Mouse (Mus musculus) brain, embryonic 14.5 days (tissue): ENCODE data around the gene Kctd7. TPM values are rescaled to one million over a fixed set of nuclear protein-coding genes. Genes with fewer than 3 reads are reported as not detected.
A peak's percentile ranks its signal among the peaks of the same experiment; 100 is the strongest.

Source experiments
- DNase-seq: peaks from one replicate; pipeline ENCODE4 v3.0.0-alpha.2; 2011; ENCODE audit warnings: low read depth
- CTCF ChIP-seq: fragments of 200-500 bp; IDR thresholded peaks from 2 replicates; pipeline ENCODE4 v1.5.1; 2012; ENCODE audit warnings: inconsistent platforms, mild to moderate bottlenecking, moderate library complexity, borderline replicate concordance; ENCODE audit not compliant: insufficient read depth, insufficient read length; ENCODE audit errors: extremely low read depth
- POLR2A ChIP-seq: fragments of 200-500 bp; IDR thresholded peaks from 2 replicates; pipeline ENCODE4 v1.6.1; 2012; ENCODE audit warnings: mild to moderate bottlenecking, inconsistent platforms, borderline replicate concordance; ENCODE audit not compliant: poor library complexity, insufficient read depth, insufficient read length, severe bottlenecking; ENCODE audit errors: extremely low read depth
- polyA plus RNA-seq: library from polyadenylated mRNA; depleted of rRNA; stranded (reverse); fragments of >200 nt; gene quantifications from 2 replicates; pipeline ENCODE4 v1.2.3, GENCODE M21; 2012

The Kctd7 gene
- polyA plus RNA-seq, 1 experiment: 12.4 TPM

DNA sequence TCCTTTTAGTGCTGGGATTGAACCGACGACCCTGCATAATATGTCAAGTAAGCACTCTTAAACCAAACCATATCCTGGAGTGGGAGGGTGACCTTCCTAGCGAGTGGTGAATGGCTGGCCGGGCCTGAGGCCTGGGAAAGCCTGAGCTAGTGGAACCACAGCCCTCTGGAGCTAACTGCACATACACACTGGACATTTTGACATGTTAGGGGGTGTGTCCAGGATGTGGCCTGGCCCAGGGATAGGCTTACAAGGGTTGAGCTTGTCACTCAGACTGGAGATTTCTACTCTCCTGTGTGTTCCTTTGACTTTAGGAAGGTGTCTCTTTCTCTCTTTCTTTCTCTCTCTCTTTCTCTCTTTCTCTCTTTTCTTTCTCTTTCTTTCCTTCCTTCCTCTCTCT lies 13.9 kb downstream of the Kctd7 start:
- TF ChIP-seq POLR2A (no peak), CTCF (no peak)
- no peak for DNase-seq

DNA sequence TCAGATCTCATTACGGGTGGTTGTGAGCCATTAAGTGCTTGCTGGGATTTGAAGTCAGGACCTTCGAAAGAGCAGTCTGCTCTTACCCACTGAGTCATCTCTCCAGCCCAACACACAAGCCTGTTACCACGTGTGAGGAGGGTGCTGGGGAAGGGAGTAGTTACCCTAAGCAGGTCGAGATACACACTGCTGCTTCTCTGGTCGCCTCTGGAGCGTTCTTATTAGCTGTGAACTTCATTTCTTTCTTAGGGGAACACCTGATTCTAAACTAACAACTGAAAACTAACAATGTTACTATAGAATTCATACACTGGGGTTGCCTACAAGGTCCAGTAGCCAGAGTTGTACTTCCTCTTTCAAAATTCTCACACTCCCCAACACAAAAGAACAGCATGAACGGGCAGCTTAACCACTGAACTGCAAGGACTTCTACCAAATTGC lies 15.1 kb downstream of the Kctd7 start:
- DNase-seq: no peak
- TF ChIP-seq POLR2A (no peak), CTCF (no peak)

- peak; percentile 73 for DNase-seq
- peak; percentile 71 for TF ChIP-seq CTCF
- no peak for TF ChIP-seq POLR2A
These were observed 19.0 kb downstream of the Kctd7 start for GRCm38 (mm10) chr5:130163670-130164069.

DNA sequence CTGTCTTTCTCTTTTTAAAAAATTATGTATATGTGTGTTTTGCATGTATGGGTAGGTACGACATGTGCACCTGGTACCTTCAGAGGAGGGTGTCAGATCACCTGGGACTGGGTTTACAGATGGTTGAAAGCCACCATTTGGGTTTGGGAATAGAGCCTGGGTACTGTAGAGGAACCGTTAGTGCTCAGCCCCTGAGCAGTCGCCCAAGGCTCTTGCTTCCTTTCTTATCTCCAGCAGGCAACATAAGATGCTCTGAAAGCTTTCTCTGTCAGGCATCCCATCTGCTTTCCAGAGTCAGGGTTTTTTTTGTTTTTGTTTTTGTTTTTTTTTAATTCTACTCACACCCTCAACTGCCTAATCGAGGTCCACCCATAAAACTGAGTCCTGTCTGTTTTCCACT lies 20.6 kb downstream of the Kctd7 start:
- TF ChIP-seq CTCF (no peak), POLR2A (no peak)

DNA sequence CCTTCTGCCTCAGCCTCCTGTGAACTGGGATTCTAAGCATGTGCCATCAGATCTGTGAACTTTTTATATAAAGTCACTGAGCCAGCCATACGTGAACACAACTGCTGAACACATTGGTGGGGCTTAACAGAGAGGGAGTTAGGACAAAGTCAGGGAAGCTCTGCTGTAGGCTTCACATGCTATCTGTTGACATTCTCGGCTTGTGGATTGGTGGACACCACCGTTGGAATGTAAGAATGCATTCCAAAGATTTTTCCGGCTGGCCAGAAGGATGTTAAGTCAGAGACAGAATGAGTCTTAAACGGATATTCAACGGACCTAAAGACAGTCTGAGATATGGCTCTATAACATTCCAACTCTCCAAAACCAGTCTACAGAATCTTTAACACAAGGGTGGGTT lies 24.4 kb downstream of the Kctd7 start:
- TF ChIP-seq POLR2A (no peak), CTCF (no peak)
- DNase-seq: no peak

More for the DNA sequence above, 20.6 kb downstream of the Kctd7 start:
- DNase-seq: no peak

DNA sequence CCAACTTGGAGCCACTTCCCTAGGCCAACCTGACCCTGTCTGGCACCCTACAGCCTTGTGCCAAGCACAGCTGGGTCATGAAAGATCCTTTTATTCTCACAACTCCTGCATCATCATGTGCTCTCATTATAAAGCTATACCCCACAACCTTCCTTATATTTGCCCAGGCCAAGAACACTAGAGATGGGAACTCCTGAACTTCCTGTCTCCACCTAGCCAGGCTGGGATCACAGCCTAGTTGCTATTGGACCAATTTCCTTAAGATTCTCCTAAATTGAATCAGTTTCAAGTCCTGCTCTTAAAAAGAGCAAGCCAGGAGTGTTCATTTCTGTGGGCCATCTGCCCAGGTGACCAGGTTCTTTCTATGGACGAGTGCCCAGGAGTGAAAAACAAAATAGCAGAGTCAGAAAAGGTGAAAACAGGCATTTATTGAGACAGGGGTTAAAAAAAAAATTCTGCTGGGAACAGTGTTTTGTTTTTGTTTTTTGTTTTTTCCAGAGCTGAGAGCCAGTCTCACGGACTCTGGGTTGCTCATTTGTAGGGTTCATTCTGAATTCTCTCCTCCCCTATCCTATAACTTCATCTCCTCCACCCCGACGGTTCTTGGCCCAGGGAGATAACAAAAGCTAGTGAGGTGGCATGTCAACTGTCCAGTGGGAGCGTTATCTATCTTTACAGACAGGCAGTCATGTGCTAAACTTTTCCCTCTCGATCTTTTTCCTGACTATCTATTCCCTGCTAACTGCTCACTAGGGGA lies 26.2 kb downstream of the Kctd7 start:
- no peak for DNase-seq
- TF ChIP-seq CTCF (no peak), POLR2A (no peak)

DNA sequence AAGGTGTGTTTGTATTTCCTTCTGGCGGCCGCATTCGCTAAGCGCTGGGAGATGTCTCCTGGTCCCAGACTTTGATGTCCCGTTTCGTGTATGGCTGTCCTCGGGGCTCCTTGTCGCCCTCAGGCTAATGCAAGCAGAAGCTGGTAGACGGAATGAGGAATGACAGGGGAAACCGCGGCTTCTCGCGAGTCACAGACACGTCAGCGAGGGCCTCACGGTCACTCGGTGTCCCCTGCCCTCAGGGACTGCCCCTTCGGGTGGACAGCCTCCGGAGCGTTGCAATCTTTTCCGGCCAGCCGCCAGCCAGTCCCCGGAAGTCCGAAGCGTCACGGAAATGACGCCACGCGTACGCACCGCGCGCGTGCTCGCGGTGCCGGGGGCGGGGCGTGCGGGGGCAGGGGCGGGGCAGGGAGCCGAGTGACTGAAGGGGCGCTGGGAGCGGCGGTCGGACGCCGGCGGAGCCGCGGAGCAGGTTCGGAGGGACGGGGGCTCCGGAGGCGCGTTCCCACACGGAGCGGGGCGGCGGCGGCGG lies 26.8 kb downstream of the Kctd7 start, which contains the start of gene Rabgef1:
Gene Rabgef1 (plus strand): TSS at position 376 of the 532 bp plus-strand sequence.
- peak; percentile 93 for DNase-seq
- TF ChIP-seq POLR2A (peak; percentile 87), CTCF (no peak)

GRCm38 (mm10) chr5:130171956-130172601 lies 27.4 kb downstream of the Kctd7 start:
- DNase-seq: no peak

DNA sequence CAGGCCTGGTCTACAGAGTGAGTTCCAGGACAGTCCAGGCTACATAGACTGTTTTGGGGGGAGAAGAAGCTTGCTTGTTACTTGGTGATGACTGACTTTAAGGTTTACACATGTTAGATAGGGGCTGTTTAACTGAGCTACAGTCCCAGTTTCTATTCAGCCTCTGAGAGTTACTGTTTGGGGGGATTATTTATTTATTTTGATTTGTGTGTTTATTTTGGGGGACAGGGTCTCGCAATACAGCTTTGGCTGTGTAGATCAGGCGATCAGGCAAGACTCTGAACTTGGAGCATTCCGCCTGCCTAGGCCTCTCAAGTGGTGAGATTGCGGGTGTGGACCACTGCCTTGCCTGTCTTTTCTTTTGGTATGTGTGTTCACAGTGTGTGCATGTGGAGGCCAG lies 28.4 kb downstream of the Kctd7 start:
- no peak for DNase-seq
- TF ChIP-seq CTCF: no peak
- no peak for TF ChIP-seq POLR2A

More at GRCm38 (mm10) chr5:130171956-130172601, 27.4 kb downstream of the Kctd7 start:
- no peak for TF ChIP-seq CTCF
- no peak for TF ChIP-seq POLR2A

DNA sequence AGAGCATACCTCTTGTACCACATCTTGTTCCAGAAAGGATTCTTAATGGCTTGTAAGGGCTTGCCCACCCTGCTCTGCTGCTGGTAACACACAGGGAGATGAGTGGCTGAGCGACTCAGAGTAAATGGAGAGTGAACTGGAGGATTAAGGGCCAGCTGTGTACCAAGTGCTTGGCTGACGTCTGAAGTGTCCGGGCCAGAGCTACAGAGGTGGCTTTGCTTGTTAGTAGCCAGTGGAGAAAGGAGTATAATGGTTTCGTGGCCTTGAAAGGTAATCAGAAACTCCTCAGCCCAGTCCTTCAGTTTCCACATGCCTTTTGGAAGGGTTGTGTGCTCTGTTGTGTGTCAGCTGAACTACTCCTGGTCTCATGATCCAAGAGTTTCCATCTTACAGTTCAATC lies 33.2 kb downstream of the Kctd7 start:
- DNase-seq: peak; percentile 22

GRCm38 (mm10) chr5:130180362-130180761 lies 35.7 kb downstream of the Kctd7 start:
- TF ChIP-seq POLR2A (no peak), CTCF (peak; percentile 11; the same call in 1 of the 2 replicates)
- DNase-seq: no peak

More for the DNA sequence above, 33.2 kb downstream of the Kctd7 start:
- TF ChIP-seq POLR2A (no peak), CTCF (no peak)
